Mouse (Mus musculus) CH12F3 (cell line): ENCODE measurements around the gene Kng1.
"Not testable (repeated sequence)": the region's sequence is repeated elsewhere in the genome, so short reads cannot be mapped to it uniquely, and the experiment has no call there.

Experiments
- in situ Hi-C: fragments of 300-500 bp; cut with MboI; formaldehyde crosslinking; loops from 2 replicates; pipeline ENCODE4 v1.14.3; 2020; ENCODE audit warnings: low sequenced_read_pairs

The Kng1 gene

DNA sequence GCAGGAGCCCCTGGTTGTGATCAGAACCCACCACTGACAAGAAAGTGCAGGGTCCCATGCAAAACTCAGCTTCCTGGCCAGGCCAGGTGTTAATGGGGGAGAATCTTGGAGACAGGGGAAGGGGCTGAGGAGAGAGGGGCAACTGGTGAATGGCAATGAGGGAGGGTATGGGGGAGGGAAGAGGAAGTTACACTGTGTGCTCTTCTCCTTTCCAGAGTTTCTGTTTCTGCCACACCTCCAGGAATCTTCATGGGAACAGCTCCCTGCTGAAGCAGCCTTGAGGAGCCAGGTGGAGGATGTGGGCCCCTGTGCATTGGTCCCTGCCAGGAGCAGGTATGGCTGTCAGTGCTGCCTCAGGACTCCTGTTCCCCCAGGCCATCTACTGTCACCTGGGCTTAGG is 33.7 kb downstream of the Kng1 start:
- in situ Hi-C loops, result not testable (repeated sequence)

- in situ Hi-C loops, result no loop called here
These were observed 35.8 kb downstream of the Kng1 start for GRCm38 (mm10) chr16:23093321-23093953.

- in situ Hi-C loops, result no loop called here
These were observed 36.5 kb downstream of the Kng1 start for GRCm38 (mm10) chr16:23094136-23094535.

DNA sequence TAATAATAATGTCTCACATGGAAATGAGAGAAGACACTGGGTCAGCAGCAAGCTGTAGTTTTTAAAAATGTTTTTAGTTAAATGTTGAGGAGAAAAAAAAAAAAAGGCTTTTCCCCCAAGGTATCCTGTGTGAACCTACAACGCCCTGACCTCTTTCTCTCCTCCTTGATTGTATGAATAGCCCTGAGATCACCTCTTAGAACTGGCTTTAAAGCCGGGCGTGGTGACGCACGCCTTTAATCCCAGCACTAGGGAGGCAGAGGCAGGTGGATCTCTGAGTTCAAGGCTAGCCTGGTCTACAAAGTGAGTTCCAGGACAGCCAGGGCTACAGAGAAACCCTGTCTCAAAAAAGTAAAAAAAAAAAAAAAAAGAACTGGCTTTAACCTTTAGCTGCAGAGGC is 37.9 kb downstream of the Kng1 start:
- in situ Hi-C loops, result not testable (repeated sequence)

- in situ Hi-C loops, result not testable (repeated sequence)
These were observed 39.2 kb downstream of the Kng1 start for GRCm38 (mm10) chr16:23096886-23097285.

DNA sequence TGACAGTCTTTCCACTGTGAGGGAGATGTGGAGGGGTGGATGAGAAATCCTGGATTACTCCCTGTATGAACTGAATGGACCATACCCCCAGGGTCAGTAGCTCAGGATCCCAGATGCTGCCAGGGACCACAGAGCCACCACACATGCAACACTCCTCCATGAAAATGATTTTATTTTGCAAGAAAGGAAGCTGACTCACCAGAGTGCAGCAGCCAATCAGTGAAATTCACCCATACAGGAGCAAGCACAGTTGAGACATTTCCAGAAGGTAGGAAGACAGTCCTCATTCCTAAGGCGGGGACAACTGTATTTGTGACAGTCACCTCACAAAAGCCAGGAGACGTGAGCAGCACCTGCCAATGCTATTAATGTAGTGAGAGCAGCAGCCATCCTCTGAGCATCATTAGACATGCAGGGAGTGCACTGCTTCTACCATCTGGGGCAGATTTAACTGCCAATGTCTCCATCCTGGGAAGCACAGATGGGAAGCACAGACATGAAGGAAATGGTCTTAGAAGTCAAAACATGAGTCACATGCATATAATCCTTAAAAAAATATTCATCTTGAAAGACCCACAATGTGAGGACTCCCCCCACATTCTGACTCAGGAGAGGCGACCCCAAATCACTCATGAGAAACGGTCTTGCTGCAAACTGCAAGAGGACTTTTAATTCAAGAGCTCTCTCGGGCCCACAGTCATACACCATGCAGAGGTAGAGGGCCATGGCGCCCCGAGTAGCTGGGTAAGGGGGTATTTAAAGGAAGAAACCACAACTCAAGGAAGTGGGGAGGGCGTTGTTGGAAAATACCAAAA is 39.8 kb downstream of the Kng1 start:
- in situ Hi-C loops, result not testable (repeated sequence)

DNA sequence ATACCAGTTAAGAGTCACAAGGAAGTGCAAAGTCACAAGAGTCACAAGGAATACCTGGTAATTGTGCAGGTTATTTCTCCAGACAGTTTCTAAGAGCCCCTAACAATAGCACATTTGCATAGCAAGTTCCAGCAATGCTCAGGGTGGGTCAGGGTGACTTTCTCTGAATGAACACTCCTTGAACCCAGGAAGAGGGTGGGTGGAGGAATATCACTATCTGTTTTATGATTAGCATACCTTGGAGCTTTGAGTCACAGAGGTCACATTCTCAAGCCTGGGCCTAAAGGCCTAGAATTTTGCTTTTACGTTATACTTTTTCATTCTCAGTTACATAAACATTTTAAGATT is 40.4 kb downstream of the Kng1 start:
- in situ Hi-C loops, result not testable (repeated sequence)

DNA sequence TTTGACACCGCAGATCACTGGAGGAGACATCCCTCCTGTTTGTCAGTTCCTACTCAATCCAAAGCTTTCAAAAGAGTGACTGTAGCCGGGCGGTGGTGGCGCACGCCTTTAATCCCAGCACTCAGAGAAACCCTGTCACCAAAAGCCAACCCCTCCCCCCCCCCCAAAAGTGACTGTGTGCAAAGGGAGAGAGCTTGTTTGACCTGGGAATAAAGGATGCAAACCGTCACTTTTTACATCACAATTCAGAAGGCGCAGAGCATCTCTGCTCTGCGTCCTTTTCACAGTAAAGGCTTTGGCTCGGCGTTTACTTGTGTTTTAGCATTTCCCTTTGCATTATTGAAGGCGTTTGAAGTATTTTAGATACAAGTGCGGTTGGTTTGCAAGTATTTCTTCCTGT is 42.0 kb downstream of the Kng1 start:
- in situ Hi-C loops, result no loop called here

GRCm38 (mm10) chr16:23100099-23100575 is 42.5 kb downstream of the Kng1 start:
- in situ Hi-C loops, result no loop called here

DNA sequence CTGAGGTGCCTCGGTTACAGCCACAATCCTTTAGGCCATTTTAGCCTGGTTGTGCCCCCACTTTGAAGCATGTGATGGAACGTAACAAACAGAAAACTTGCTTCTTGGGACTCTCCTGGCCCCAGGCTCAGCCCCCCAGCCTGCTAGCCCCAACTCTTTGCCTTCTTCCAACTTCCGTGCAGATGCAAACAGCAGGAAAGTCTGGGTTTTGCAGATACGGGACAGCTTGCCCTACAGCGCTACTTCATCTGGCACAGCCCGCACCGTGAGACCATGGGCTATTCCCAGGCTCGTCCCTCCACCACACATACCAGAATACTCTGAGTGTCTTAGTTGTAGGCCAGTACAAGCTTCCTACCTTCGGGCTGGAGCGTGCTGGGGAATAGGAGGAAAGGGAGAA is 42.9 kb downstream of the Kng1 start:
- in situ Hi-C loops, result no loop called here

GRCm38 (mm10) chr16:23102340-23103037 is 44.8 kb downstream of the Kng1 start:
- in situ Hi-C loops, result no loop called here

- in situ Hi-C loops, result no loop called here
These were observed 45.5 kb downstream of the Kng1 start for GRCm38 (mm10) chr16:23103038-23103745.

GRCm38 (mm10) chr16:23103841-23104240 is 46.2 kb downstream of the Kng1 start:
- in situ Hi-C loops, result no loop called here

- in situ Hi-C loops, result no loop called here
These were observed 48.5 kb downstream of the Kng1 start for GRCm38 (mm10) chr16:23106121-23106520.

- in situ Hi-C loops, result no loop called here
These were observed 49.7 kb downstream of the Kng1 start, which contains the start of gene Eif4a2 for GRCm38 (mm10) chr16:23107231-23107942. TSS of gene Eif4a2 (plus strand) at chr16:23107444.

- in situ Hi-C loops, result no loop called here
These were observed 50.5 kb downstream of the Kng1 start for GRCm38 (mm10) chr16:23107946-23108759.

DNA sequence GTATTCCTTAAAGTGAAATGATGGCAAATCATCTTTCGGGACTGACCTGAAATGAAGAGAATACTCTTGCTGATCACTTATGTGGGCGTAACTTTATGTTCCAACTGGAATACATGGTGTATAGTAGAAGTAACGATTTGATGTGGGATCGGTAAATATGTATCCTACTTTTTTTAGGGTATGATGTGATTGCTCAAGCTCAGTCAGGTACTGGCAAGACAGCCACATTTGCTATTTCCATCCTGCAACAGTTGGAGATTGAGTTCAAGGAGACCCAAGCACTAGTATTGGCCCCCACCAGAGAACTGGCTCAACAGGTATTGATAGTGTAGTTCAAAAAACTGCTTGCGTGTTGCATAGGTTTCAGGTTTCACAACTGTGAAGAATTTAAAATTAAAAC is 51.3 kb downstream of the Kng1 start:
- in situ Hi-C loops, result no loop called here

DNA sequence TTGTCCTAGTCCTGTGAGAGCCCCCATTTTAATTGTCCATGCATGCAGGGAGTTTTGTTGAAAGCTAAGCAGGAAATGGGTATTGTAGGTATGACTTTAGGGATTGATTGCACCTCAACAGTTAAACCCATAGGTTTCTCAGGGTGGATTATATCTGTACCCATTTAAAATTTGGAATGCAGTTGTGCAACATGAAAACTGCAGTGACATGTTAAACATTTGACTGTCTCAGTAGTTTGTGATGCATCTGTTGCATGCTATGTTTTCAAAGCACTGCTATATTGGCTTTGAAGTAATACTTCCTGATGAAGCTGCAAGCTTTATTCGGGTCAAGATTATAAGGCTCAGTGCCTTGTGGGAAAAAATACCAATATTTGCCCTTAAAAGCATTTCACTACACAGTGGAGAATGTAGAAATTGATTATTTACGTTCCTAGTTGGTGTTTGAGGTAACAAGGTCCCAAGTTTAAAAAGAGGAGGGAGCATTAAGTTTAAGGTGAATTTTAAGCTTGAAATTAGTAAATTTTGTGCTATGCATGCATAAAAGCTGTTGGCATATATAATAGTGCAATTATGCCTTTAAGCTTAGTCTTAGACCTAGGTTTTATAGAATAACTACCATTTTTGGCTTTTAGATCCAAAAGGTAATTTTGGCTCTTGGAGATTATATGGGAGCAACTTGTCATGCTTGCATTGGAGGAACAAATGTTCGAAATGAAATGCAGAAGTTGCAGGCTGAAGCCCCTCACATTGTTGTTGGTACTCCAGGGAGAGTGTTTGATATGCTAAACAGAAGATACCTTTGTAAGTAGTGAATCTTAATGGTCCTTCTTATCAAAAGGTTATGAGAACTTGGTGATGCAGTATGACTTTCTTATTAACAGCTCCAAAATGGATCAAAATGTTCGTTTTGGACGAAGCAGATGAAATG is 52.0 kb downstream of the Kng1 start:
- in situ Hi-C loops, result no loop called here

- in situ Hi-C loops, result no loop called here
These were observed 54.7 kb downstream of the Kng1 start for GRCm38 (mm10) chr16:23112348-23112747.
